Mouse (Mus musculus): ENCODE measurements around the gene Pdzrn4. TPM values are rescaled to one million over a fixed set of nuclear protein-coding genes. Genes with fewer than 3 reads are reported as not detected.
"Not testable (repeated sequence)": the region's sequence is repeated elsewhere in the genome, so short reads cannot be mapped to it uniquely, and the experiment has no call there.

Pdzrn4 gene
- total RNA-seq (2021): 10 to 100 TPM; 14.2 to 18.9 TPM

GRCm38 (mm10) chr15:92396770-92397608, at the start of gene Pdzrn4:
TSS of gene Pdzrn4 (plus strand) at chr15:92396881.
- intact Hi-C loops (cut with DNase I): loop anchor here (10.0 kb wide), 1 partner anchor 132 kb away; no protein-coding TSS in a partner anchor
- peak; percentile 58 for DNase-seq

- DNase-seq: no peak
- intact Hi-C loops (cut with DNase I): no loop called here
Observed at GRCm38 (mm10) chr15:92347426-92347825, 49.3 kb upstream of the Pdzrn4 start.

GRCm38 (mm10) chr15:92347902-92348301, 48.8 kb upstream of the Pdzrn4 start:
- intact Hi-C loops (cut with DNase I): no loop called here
- no peak for DNase-seq

GRCm38 (mm10) chr15:92348453-92348852, 48.2 kb upstream of the Pdzrn4 start:
- not testable (repeated sequence) for DNase-seq

GRCm38 (mm10) chr15:92364153-92364552, 32.5 kb upstream of the Pdzrn4 start:
- intact Hi-C loops (cut with DNase I): no loop called here
- DNase-seq: peak; percentile 36

More at GRCm38 (mm10) chr15:92348453-92348852, 48.2 kb upstream of the Pdzrn4 start:
- intact Hi-C loops (cut with DNase I): not testable (repeated sequence)

GRCm38 (mm10) chr15:92364592-92364991, 32.1 kb upstream of the Pdzrn4 start:
- DNase-seq: no peak
- intact Hi-C loops (cut with DNase I): no loop called here

GRCm38 (mm10) chr15:92394811-92395210, 1.9 kb upstream of the Pdzrn4 start:
- intact Hi-C loops (cut with DNase I): loop anchor here (10.0 kb wide), 1 partner anchor 130 kb away; no protein-coding TSS in a partner anchor
- no peak for DNase-seq

- DNase-seq: no peak
- intact Hi-C loops (cut with DNase I): loop anchor here (10.0 kb wide), 1 partner anchor 134 kb away; no protein-coding TSS in a partner anchor
Observed at GRCm38 (mm10) chr15:92398747-92399146, 2.1 kb downstream of the Pdzrn4 start.

- intact Hi-C loops (cut with DNase I): loop anchor here (10.0 kb wide), 1 partner anchor 134 kb away; no protein-coding TSS in a partner anchor
Observed at GRCm38 (mm10) chr15:92399278-92399677, 2.6 kb downstream of the Pdzrn4 start.

GRCm38 (mm10) chr15:92401554-92401953, 4.9 kb downstream of the Pdzrn4 start:
- intact Hi-C loops (cut with DNase I): no loop called here
- no peak for DNase-seq

More at GRCm38 (mm10) chr15:92399278-92399677, 2.6 kb downstream of the Pdzrn4 start:
- DNase-seq: no peak

GRCm38 (mm10) chr15:92415323-92415722, 18.6 kb downstream of the Pdzrn4 start:
- intact Hi-C loops (cut with DNase I): no loop called here
- DNase-seq: no peak

GRCm38 (mm10) chr15:92416141-92416540, 19.5 kb downstream of the Pdzrn4 start:
- DNase-seq: no peak
- intact Hi-C loops (cut with DNase I): no loop called here

- no peak for DNase-seq
- intact Hi-C loops (cut with DNase I): no loop called here
Observed at GRCm38 (mm10) chr15:92416658-92417057, 20.0 kb downstream of the Pdzrn4 start.

GRCm38 (mm10) chr15:92417120-92417519, 20.4 kb downstream of the Pdzrn4 start:
- no peak for DNase-seq
- intact Hi-C loops (cut with DNase I): no loop called here

- DNase-seq: no peak
Observed at GRCm38 (mm10) chr15:92434605-92435004, 37.9 kb downstream of the Pdzrn4 start.

GRCm38 (mm10) chr15:92435306-92435705, 38.6 kb downstream of the Pdzrn4 start:
- no peak for DNase-seq
- intact Hi-C loops (cut with DNase I): no loop called here

More at GRCm38 (mm10) chr15:92434605-92435004, 37.9 kb downstream of the Pdzrn4 start:
- intact Hi-C loops (cut with DNase I): no loop called here

- no peak for DNase-seq
- intact Hi-C loops (cut with DNase I): no loop called here
Observed at GRCm38 (mm10) chr15:92441630-92442180, 45.0 kb downstream of the Pdzrn4 start.

GRCm38 (mm10) chr15:92447708-92448147, 51.0 kb downstream of the Pdzrn4 start:
- intact Hi-C loops (cut with DNase I): loop anchor here (5.0 kb wide), 1 partner anchor 770 kb away; no protein-coding TSS in a partner anchor
- DNase-seq: peak; percentile 67

- intact Hi-C loops (cut with DNase I): loop anchor here (5.0 kb wide), 1 partner anchor 768 kb away; no protein-coding TSS in a partner anchor
- no peak for DNase-seq
Observed at GRCm38 (mm10) chr15:92449112-92449511, 52.4 kb downstream of the Pdzrn4 start.

- no peak for DNase-seq
- intact Hi-C loops (cut with DNase I): no loop called here
Observed at GRCm38 (mm10) chr15:92452620-92453019, 55.9 kb downstream of the Pdzrn4 start.

- DNase-seq: no peak
Observed at GRCm38 (mm10) chr15:92482198-92482597, 85.5 kb downstream of the Pdzrn4 start.

More at GRCm38 (mm10) chr15:92482198-92482597, 85.5 kb downstream of the Pdzrn4 start:
- intact Hi-C loops (cut with DNase I): no loop called here
